Mouse (Mus musculus) layer of hippocampus, adult 9-11 months (tissue): ENCODE measurements around the gene Gm29866.
"Not testable (repeated sequence)": the region's sequence is repeated elsewhere in the genome, so short reads cannot be mapped to it uniquely, and the experiment has no call there.

Experiments
- DNase-seq: peaks from one replicate; pipeline ENCODE4 v3.0.0; 2022

Gene Gm29866

DNA sequence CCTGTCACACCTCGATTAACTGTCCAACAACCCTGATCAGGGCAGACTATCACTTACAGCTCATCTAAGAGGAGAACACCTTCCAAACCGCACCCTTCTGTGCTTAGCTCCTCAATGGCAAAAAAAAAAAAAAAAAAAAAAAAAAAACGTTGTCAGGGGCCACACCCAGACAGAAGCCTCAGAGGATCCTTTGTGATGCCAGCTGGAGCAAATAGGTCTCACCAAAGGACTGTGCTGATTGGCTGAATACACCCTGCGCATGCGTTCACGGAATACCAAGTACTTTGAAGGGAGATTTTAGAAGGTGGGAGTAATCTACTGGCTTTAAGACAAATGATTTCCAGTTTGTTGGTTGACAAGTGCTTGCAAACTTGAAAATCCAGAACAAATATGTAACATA lies at the start of gene Gm29866:
Gm29866 (minus strand) TSS at position 101 of the 400 bp plus-strand sequence.
- not testable (repeated sequence) for DNase-seq
